Mouse (Mus musculus) ovary, postnatal 10 days (tissue): ENCODE results near the gene Sidt1.

Source experiments
- DNase-seq: peaks from one replicate; pipeline ENCODE4 v3.0.0; 2022; ENCODE audit warnings: low spot score

Sidt1 gene

DNA sequence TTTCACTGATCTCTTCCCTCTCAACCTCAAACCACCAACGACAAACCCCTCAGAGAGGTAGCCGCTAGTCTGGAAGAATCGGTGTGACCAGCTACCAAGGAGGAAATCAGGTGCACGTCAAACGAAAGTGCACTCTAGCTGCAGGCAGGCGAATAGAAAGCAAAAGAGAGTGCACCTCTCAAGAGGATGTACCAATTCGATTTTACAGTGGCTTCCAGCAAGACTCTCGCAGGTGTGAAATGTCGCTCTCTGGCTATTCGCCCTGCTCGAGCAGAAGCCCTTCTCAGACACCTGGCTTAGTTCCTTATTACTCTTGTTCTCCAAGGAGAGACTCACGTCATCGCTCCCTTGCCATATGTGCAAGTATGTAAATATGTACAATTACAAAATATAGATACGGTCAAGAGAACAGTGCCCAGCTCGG is at the start of gene Sidt1:
TSS of gene Sidt1 (minus strand) at position 336 of the 424 bp plus-strand sequence.
- DNase-seq, result no peak

DNA sequence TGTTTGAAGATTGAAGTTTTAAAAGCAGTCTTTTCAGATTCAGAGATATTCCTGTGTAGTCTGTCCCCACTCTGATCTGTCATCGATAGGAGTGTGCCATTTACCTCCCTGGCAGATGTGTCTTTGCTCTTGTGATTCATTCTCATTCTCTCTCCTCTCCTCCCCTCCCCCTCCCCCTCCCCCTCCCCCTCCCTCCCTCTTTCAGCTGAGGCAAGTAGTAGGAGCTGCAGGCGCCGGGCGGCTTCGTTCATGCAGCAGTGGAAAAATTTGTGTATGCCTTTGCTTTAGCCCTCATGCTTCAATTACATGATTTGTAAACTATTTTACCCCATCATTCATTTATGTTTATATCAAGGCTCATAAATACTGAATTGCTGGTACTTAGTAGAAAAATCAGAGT is 48.6 kb upstream of the Sidt1 start:
- DNase-seq, result no peak

DNA sequence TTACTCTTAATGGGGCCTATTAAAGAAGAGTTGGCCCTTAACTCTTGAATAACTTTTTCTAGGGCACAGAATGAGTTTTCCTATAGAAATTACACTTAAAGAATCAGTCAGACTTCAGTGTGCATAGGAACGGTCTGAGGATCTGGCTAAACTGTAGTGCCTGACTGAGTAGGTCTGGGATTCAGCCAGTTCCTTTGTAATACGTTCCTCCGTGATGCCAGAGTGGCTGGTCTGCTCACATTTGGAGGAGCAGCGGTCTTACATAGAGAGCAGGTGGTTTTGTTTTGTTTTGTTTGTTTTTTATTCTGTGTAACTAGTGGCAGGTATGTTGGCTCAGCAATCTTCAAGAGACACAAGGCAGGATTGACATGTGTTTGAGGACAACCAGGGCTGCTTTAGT is 47.0 kb upstream of the Sidt1 start:
- DNase-seq, result no peak

DNA sequence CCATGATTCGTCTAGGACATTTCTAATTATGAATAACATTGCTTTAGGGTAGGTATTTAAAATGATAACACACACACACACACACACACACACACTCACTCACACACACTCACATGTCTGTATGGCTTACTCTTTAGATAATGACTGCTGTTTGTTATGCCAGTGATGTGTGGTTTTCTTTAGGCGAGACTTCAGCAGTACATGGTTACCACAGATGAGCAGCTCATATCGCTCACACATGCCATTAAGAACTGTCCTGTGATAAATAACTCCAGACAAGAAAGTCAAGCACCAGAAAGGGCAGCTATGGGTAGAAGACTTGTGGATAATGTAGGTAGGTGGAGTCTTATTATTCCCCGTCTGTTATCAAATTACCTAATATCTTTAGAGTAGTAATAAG is 42.5 kb upstream of the Sidt1 start:
- no peak for DNase-seq

DNA sequence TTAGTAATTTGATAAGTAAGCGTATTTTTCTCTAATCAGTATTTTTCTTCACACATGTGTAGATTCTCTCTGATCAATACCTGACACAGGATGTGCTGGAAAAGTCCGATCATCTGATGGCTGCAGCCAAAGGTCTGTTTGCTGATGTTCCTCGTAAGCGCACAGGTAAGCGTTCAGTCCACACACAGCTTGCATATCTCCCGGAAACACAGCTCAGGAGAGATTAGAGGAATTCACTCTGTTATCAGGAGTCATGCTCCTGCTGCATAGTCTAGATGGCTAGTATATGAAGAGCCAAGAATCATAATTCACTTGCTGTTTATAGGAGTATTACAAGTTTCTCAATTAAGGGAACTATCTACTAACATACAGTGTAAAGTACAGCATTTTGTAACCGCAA is 32.5 kb upstream of the Sidt1 start:
- DNase-seq, result no peak

DNA sequence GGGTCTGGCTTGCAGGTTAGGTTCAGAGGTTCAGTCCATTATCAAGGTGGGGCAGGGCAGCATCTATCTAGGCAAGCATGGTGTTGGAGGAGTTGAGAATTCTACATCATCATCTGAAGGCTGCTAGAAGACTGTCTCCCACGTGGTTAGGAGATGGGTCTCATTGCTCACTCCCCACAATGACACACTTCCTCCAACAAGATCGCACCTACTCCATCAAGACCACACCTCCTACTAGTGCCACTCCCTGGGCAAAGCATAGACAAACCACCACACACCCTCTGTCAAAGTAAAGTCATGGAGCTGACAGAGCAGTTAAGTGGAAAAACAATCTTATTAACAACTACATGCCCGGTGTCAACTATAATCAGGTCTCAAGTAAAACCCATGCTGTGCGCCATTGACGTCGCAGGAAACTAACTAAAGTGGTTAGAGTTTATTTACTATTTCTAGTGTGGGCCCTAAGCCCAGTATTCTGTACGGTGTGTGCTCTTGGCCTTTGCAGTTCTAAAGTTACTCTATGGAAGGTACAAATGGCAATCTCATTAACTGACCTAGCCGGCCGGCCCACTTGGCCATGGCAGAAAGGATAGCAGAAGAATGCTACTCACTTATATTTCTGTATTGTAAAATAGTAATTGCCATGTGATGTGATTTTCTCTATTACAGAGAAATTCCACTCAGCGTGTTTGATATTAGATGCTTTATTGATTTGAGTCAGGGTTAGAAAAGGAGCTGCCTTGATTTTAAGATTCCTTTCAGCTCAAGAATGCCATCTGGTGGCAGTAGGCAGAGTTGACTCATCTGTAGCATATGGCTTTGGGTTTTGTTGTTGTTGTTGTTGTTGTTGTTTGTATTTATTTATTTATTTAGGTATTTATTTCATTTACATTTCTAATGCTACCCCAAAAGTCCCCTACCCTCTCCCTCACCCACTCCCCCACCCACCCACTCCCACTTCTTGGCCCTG is 29.2 kb upstream of the Sidt1 start:
- no peak for DNase-seq

DNA sequence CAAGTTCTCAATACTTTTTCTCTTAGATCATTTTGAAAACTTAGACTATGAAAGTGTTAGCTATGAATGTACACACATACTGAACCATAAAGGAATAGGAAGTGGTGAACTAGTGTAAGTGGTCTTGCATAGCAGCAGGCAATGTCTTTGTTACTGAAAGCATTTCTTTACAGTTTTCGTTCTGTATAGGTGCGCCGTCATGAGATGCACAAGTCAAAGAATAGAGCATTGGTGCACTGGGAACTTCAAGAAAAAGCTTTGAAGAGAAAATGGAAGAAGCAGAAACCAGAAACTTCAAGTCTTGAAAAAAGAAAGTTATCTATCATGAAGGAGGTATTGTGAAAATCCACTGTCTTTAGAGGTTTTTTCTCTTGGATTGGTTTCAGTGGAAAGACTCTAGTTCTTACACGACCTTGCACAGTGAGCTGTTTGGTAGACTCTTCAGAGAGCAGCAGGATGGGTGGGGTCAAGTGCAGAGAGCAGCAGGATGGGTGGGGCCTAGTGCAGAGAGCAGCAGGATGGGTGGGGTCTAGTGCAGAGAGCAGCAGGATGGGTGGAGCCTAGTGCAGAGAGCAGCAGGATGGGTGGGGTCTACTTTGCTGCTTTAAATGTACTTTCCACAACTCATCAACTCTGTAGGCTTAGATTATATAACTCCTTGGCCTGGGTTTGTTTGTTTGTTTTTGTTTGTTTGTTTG is 24.7 kb upstream of the Sidt1 start:
- DNase-seq, result no peak

DNA sequence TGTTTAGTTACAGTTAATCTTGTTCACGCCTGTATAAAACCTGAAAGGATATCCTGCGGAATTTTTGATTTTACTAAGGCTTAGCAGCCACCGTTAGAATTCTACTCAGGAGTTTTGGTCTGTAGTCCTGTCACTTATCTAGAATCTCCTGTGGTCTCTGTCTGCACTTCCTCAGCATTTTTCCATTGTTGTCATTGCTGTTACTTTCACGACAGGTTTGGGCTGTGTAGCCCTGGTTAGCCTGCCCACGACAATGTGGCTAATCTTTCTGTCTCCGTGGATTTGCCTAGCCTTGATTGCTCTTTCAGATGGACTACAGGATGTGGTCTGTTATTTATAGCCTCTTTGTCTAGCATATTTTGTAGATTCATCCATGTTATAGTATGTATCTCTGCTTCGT is 23.3 kb upstream of the Sidt1 start:
- DNase-seq, result no peak

DNA sequence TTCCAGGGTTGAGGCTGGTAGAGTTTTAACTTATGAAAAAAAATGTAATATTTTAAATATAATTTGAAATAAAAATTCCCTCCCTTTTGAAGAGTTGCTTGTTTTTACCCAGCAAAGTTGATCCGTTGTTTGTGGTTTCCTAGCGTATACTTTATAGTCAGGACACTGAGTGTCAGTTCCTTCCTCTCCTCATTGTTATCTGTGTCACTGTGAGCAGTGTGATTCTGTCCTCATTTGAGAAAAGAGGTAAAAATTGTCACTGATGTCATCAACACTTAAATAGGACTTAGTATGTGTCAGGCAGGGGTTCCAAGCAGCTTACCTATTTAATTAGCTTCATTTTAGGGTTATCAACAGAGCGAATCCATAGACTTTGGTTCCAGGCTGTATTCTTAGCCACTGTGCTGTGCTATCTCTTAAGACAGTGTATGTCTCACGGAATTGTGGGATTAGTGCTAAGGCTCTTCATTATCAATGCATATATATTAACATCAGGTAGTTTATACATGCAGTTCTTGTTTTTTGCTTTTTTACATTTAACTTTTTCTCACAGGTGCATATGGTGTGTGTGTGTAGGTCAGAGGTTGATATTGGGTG is 16.9 kb upstream of the Sidt1 start:
- DNase-seq, result no peak

DNA sequence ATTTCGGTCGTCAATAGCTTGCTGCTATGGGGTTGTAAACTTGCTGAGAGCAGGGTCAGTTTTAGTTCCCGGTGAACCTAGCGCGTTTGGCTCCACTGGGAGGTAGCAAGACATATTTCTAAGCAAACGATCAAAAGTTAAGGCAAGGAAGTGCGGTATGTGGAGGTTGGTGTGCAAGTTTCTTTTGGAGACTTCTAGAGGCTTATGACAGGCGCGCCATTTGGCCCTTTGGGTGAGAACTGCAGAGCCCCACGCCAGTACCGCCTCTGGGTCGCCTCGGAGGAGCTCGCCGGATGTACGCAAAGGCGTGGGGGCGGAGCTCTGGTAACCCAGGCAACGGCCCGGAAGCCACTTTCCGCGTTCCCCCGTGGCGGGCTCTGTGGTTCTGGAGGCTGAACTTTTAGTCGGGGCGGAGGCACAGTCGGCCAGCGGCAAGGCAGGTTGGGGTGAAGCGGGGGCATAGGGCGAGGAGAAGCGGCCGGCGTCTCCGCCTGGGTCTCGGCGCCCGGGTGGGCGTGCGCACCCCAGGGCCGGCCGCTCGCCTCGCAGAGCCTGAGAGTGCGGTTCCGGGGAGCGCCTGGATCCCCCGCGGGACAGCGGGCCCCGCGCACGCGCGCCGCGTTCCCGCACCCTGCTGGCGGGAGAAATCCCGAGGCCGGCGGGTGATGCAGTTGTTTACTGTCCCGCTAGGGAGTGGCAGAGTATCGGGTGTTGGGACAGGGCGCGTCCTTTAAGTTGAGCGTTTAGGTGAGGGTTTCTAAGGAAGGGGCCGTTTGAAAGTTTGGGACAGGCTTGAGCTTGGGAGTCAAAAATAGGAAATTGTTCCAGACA is 14.3 kb upstream of the Sidt1 start, which contains the start of gene Spice1:
TSS of gene Spice1 (plus strand) at position 51 of the 831 bp plus-strand sequence.
- DNase-seq, result peak; percentile 74

DNA sequence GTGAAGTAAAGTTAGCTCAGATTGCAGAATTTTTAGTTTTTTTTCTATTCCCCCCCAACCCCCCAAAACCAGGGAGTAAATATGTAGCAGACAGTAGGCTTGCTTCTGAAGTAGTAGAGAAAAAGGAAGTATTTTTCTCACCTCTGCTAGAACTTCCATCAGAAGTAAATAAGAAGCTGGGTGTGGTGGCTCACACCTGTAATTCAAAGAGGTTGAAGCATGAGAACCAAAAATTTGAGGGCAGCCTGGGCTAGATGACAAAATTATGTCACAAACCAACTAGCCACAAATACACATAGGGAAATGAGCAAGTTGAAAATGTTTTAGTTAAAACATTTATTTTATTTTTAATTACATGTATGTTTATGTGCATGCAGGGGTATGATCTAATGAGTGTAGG is 4.5 kb upstream of the Sidt1 start:
- no peak for DNase-seq

DNA sequence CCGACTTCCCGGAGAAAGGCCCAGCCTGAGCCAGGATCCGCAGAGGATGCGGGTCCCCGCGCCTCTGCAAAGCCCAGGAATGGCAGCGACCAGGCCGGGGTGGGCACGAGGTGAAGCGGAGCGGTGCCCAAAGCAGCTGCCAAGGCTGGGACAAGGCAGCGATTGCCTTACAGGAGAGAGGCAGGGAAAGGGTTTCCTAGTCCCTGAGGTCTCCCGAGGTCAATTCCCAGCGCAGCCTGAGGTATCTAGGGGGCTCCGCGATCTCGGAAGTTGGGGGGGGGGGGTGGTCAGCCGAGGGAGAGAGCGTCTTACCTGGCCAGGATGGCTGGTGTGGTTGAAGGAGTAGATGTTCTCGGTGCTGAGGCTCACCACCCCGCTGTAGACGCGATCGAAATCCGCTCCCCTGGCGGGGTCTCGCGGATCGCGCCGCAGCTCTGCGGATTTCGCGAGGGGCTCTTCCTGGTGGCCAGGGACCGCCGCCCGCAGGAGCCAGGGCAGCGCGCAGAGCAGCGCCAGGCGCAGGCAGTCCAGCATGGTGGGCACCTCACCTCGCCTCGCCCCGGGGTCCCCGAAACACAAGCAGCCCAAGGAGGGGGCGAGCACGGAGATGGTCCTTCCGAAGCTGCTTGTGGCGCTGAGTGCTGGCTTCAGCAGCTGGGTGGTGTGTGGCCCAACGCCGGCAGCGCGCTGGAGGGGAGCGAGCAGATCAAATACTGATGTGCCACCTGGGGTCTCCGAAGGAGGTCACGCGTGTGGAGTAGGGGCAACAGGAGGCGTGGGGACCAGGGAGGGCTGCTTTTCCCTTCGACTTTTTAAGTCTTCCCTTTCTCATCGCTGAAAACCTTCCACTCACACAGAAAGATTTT is 768 bp downstream of the Sidt1 start:
- DNase-seq, result no peak

DNA sequence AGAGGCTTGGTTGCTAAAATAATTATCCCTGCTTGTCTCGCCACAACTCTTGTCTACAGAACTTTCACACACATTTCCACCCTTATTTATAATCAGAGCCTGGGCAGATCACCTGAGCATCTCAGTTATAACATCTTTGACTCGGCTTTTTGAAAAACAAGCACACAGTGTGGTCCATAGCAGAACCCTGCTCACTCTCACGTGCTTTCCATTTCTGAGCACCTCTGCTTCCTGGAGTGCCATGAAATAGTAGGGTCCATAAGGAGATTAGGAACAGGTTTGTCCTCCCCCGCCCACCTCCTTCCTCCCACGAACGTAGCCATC is 1.4 kb downstream of the Sidt1 start:
- DNase-seq, result no peak

DNA sequence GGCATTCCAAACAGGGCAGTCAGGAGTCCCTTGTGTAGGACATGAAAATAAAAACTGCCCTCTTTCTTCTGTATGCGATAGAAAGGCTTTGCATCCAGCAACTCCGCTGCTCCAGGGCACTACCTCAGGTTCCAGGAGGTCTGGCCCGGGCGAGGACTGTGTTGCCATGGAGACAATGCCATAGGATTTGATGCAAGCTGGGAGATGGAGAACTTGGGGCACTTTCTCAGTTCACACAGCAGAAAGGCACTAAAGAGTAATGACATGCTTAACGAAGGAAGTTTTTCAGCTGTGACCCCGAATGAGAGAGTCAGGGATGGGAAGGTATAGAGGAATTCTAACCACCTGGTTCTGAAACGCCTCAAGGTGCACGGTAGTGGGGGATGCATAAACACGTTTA is 1.8 kb downstream of the Sidt1 start:
- DNase-seq, result no peak

DNA sequence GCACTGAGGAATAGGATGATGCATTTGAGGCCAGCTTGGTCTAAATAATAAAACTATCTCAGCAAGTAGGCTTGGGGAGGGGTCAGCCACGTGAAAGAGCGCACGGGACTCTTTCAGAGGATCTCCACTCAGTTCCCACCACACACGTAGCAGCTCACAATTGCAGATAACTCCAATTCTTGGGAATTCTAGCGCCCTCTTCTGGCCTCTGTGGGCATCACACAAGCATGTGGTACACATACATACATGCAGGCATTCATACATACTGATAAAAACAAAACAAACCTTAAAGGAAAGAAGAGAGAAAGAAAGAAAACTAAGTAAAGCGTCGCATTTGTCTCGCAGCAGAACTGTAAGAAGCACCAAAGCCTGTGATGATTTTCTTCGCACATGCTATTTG is 2.3 kb downstream of the Sidt1 start:
- no peak for DNase-seq

DNA sequence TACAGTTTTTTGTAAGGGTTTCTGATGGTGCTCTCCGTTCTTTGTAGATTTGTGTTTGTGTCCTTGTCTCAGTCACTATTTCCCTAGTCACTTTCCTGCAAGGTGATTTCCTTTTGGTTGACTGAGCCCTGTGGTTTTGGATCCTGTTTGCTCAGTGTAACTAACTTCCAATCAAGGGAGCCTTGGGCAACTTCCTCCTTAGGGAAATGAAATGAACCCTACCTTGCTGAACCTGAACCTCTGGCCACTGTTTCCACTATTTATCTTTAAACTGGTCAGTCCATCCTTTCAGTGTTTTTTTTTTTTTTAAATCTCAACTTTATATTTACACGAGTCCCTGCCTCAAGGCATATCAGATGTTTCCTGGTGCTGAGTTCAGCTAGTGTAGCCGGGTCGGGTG is 4.4 kb downstream of the Sidt1 start:
- DNase-seq, result no peak

DNA sequence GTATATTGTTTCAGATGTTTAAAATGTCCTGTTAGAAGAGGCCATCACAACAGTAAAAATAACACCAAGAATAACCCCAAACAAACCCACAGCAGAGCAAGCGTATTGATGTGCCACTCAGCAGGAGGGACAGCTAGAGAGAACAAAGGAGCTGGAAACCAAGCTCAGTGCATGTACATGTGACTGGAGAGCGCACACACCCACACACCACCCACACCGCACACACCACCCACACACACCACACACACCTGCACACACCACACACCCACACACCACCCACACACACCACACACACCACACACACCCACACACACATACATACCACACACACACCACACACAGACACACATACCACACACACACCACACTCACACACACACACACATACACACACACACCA is 12.8 kb downstream of the Sidt1 start:
- no peak for DNase-seq

DNA sequence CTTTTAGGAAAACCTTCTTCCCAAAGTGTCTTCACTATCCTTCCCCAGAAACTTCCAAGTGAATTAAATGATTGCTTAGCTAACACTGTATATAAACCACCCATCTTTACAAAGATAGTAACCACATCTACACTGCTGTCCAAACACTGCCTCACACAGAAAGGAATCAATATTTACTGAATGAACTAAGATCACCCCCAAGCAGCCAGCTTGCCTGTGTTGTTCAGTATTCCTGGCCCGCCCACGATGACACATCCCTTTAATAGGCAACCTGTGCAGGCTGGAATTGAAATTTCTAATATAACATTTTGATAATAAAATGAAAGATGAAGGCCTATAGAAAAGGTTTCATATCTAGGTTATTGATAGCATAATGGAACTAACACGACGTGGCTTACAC is 16.6 kb downstream of the Sidt1 start:
- no peak for DNase-seq

DNA sequence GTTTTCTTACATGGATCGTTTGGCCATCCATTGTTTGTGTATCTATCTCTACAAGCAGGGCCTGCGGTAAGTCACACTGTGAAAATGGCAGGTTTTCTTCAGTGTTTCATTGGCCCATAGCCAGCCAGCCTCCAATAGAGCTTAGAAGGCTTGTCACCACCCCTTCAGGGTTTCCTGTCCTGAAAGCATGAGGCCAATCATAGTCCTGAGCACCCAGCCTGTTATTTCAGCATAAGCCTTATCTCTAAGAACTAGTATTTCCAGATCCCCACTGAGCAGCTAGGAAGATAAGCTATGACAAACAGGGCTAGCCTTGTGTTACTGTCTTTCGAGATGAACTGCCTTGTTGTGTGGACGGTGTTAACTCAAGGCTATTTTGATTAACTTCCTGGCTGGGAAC is 19.6 kb downstream of the Sidt1 start:
- DNase-seq, result no peak

DNA sequence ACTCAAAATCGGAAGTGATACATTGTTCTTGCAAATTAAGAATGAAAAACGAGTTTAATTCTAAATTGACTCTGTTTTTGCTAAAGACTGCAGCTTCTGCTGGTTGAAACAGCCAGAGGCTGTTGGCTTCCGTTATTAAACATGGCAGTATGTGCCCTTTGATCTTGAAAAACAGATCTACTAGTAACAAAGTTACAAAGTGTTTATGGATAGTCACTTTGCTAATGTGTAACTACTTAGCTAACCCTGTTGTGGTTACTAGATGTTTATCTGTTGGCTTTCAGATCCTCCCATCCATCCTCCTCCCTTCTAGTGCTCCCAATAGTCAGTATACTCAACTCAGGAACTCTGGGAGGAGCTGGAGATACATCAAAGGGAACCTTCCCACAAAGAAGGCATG is 27.4 kb downstream of the Sidt1 start:
- DNase-seq, result no peak

DNA sequence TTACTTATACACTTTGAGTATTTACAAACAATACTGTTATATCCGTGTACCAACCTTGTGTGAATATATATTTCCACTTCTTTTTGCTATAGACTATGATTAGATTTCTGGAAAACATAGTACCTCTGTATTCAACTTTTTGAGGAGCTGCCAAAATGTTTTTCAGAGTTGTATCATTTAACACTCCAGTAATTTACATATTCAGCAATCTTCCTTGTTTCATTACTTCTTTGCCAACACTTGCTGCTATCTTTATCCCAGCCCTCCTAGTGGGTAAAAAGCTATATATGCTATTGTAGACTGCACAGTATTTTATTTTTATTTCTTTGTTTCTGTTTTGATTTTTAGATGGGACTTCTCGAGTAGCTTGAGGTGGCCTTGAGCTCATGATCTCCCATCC is 29.2 kb downstream of the Sidt1 start:
- DNase-seq, result no peak
